In the genomic region with DNA sequence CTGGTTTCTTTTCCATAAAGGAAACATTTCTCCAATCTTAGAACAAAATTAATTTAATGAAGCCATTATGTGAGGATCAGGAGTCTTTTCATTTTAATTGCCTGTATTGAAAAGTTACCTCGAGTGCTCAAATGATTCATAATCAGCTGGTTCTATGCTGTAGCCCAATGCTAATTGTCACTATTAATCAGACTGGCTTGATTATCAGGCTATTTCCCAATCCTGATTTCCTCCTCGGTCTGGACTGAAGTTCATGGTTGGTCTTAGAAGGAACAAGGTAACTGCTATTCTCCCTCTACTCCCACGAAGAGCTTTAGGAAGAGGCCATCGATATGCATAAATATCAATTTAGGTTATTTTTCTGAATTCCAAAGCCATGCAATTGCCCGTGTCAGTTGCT, we compare ENCODE assay signal across 24 mouse cellular contexts.
DNase-seq lines count a peak whose midpoint lies in the region; ATAC-seq and TF ChIP-seq lines count a peak whose summit lies in the region.
"Had no signal": no experiment of that assay in that cellular context is flagged by ENCODE, and none has a peak within 500 bp of the region (broad histone marks: within the 10 kb centered on the region; RNA-seq: fewer than 3 reads in every experiment).

No protein-coding gene starts in this region.

- no peak for DNase-seq in forebrain, postnatal 0 days
- no peak for DNase-seq in heart, postnatal 4 days
- no peak for DNase-seq in hindbrain, postnatal 0 days (ENCODE audit: low spot score)
- DNase-seq in hindbrain, embryonic 14.5 days (ENCODE audit: low spot score) = no peak
- DNase-seq in adrenal gland, adult 8-10 months = no peak
- DNase-seq in T-cell, adult 2 months (ENCODE audit: low spot score) = no peak
- DNase-seq: cerebellum, adult 11-12 months; cerebellum, adult 9-11 months; gastrocnemius, postnatal 36 days; kidney, adult 18-20 months; right cerebral cortex, postnatal 25 days; thymus, adult 2 months; thymus, postnatal 36 days had no signal

- H3K27me3 ChIP-seq in forebrain, embryonic 12.5 days = no peaks in the 10 kb centered on the region
- H3K27me3 ChIP-seq in forebrain, postnatal 0 days (ENCODE audit: insufficient read depth, low read length) = no peaks in the 10 kb centered on the region
- no peaks in the 10 kb centered on the region for H3K27me3 ChIP-seq in heart, embryonic 13.5 days (replicated peaks)
- H3K27me3 ChIP-seq in hindbrain, postnatal 0 days (ENCODE audit: insufficient read depth, low read length) = no peaks in the 10 kb centered on the region
- H3K27me3 ChIP-seq in hindbrain, embryonic 14.5 days (ENCODE audit: control insufficient read depth, insufficient read depth, low read length) = no peaks in the 10 kb centered on the region
- H3K27me3 ChIP-seq: CH12.LX; embryonic facial prominence, embryonic 12.5 days; limb, embryonic 12.5 days; lung, embryonic 15.5 days; midbrain, embryonic 15.5 days had no signal

- peak; percentile 44; the same call in 1 of the 2 replicates for ATAC-seq in forebrain, embryonic 12.5 days (ENCODE audit: low FRiP score)
- no peak; the same call in 1 of the 2 replicates for ATAC-seq in forebrain, postnatal 0 days
- ATAC-seq in heart, embryonic 13.5 days (ENCODE audit: extremely low read depth, insufficient number of reproducible peaks, low FRiP score, low TSS enrichment) = no peak
- 0 out of 2 replicates have a peak, but pooled peaks have one; percentile 4 for ATAC-seq in hindbrain, postnatal 0 days
- no peak for ATAC-seq in hindbrain, embryonic 14.5 days (ENCODE audit: low FRiP score)
- ATAC-seq: midbrain, embryonic 15.5 days had no signal

- H3K36me3 ChIP-seq in forebrain, embryonic 12.5 days (replicated peaks) = no peaks in the 10 kb centered on the region
- no peaks in the 10 kb centered on the region for H3K36me3 ChIP-seq in forebrain, postnatal 0 days (ENCODE audit: insufficient read depth)
- H3K36me3 ChIP-seq in heart, embryonic 13.5 days = peaks cover 9% of the 10 kb centered on the region; the same call in 1 of the 2 replicates
- H3K36me3 ChIP-seq in hindbrain, postnatal 0 days (ENCODE audit: insufficient read depth, low read length) = no peaks in the 10 kb centered on the region
- no peaks in the 10 kb centered on the region for H3K36me3 ChIP-seq in hindbrain, embryonic 14.5 days (replicated peaks; ENCODE audit: control insufficient read depth, insufficient read depth)
- H3K36me3 ChIP-seq: embryonic facial prominence, embryonic 12.5 days; limb, embryonic 12.5 days; lung, embryonic 15.5 days; midbrain, embryonic 10.5 days; midbrain, embryonic 15.5 days had no signal

- H3K27ac ChIP-seq in forebrain, embryonic 12.5 days = no peak overlapping the region
- no peak overlapping the region for H3K27ac ChIP-seq in forebrain, postnatal 0 days (ENCODE audit: low read depth, low read length)
- peak overlapping the region; percentile 40; the same call in 1 of the 2 replicates for H3K27ac ChIP-seq in heart, embryonic 13.5 days (replicated peaks)
- H3K27ac ChIP-seq in hindbrain, postnatal 0 days = no peak overlapping the region
- H3K27ac ChIP-seq in hindbrain, embryonic 14.5 days = no peak overlapping the region
- H3K27ac ChIP-seq: embryonic facial prominence, embryonic 12.5 days; layer of hippocampus, adult 2 months; left cerebral cortex, adult 2 months; limb, embryonic 12.5 days; lung, embryonic 15.5 days; midbrain, embryonic 10.5 days; midbrain, embryonic 15.5 days had no signal

- 67% methylated on average over 5 of the region's 5 CpGs for WGBS in forebrain, embryonic 12.5 days
- 43% methylated on average over 5 of the region's 5 CpGs for WGBS in forebrain, postnatal 0 days
- WGBS in heart, embryonic 13.5 days = 56% methylated on average over 5 of the region's 5 CpGs
- 73% methylated on average over 5 of the region's 5 CpGs for WGBS in hindbrain, postnatal 0 days
- WGBS in hindbrain, embryonic 14.5 days = 79% methylated on average over 5 of the region's 5 CpGs

- no peak overlapping the region for H3K4me3 ChIP-seq in forebrain, embryonic 12.5 days (replicated peaks)
- H3K4me3 ChIP-seq in forebrain, postnatal 0 days (ENCODE audit: low read depth, low read length) = no peak overlapping the region
- H3K4me3 ChIP-seq in heart, embryonic 13.5 days = no peak overlapping the region
- no peak overlapping the region for H3K4me3 ChIP-seq in hindbrain, postnatal 0 days (ENCODE audit: low read length)
- H3K4me3 ChIP-seq in hindbrain, embryonic 14.5 days (replicated peaks; ENCODE audit: low read length) = no peak overlapping the region
- H3K4me3 ChIP-seq: embryonic facial prominence, embryonic 12.5 days; layer of hippocampus, adult 2 months; left cerebral cortex, adult 2 months; limb, embryonic 12.5 days; lung, embryonic 15.5 days; midbrain, embryonic 10.5 days; midbrain, embryonic 15.5 days had no signal

- no peak for TF ChIP-seq CTCF in forebrain, postnatal 0 days (IDR thresholded peaks at IDR 0.05; ENCODE audit: low read depth)
- TF ChIP-seq CTCF in hindbrain, postnatal 0 days (IDR thresholded peaks at IDR 0.05; ENCODE audit: low read depth) = no peak

- no peak overlapping the region for H3K9ac ChIP-seq in forebrain, embryonic 12.5 days
- H3K9ac ChIP-seq in forebrain, postnatal 0 days = no peak overlapping the region
- H3K9ac ChIP-seq in heart, embryonic 13.5 days = no peak overlapping the region
- H3K9ac ChIP-seq in hindbrain, postnatal 0 days (replicated peaks; ENCODE audit: low read length) = no peak overlapping the region
- no peak overlapping the region for H3K9ac ChIP-seq in hindbrain, embryonic 14.5 days
- H3K9ac ChIP-seq: embryonic facial prominence, embryonic 12.5 days; limb, embryonic 12.5 days; lung, embryonic 15.5 days; midbrain, embryonic 15.5 days had no signal

- no peak overlapping the region for H3K4me2 ChIP-seq in forebrain, embryonic 12.5 days
- H3K4me2 ChIP-seq in forebrain, postnatal 0 days (ENCODE audit: low read depth) = no peak overlapping the region
- H3K4me2 ChIP-seq in heart, embryonic 13.5 days = no peak overlapping the region
- H3K4me2 ChIP-seq in hindbrain, postnatal 0 days (ENCODE audit: low read depth, low read length) = no peak overlapping the region
- no peak overlapping the region for H3K4me2 ChIP-seq in hindbrain, embryonic 14.5 days (replicated peaks)
- H3K4me2 ChIP-seq: embryonic facial prominence, embryonic 12.5 days; limb, embryonic 12.5 days; liver, embryonic 11.5 days; lung, embryonic 15.5 days; midbrain, embryonic 15.5 days had no signal

- H3K4me1 ChIP-seq in forebrain, embryonic 12.5 days = peaks cover 2% of the 10 kb centered on the region; the same call in 1 of the 2 replicates
- 0 out of 2 replicates have a peak, but pooled peaks cover 3% of the 10 kb centered on the region for H3K4me1 ChIP-seq in forebrain, postnatal 0 days (ENCODE audit: insufficient read depth)
- H3K4me1 ChIP-seq in heart, embryonic 13.5 days = peaks cover 34% of the 10 kb centered on the region
- H3K4me1 ChIP-seq in hindbrain, postnatal 0 days (ENCODE audit: insufficient read depth, low read length) = no peaks in the 10 kb centered on the region
- no peaks in the 10 kb centered on the region for H3K4me1 ChIP-seq in hindbrain, embryonic 14.5 days (replicated peaks; ENCODE audit: control insufficient read depth, insufficient read depth, low read length)
- H3K4me1 ChIP-seq: lung, embryonic 15.5 days had no signal

- H3K9me3 ChIP-seq in forebrain, embryonic 12.5 days = no peaks in the 10 kb centered on the region
- no peaks in the 10 kb centered on the region for H3K9me3 ChIP-seq in forebrain, postnatal 0 days (ENCODE audit: low read length)
- H3K9me3 ChIP-seq in heart, embryonic 13.5 days = no peaks in the 10 kb centered on the region
- H3K9me3 ChIP-seq in hindbrain, postnatal 0 days (ENCODE audit: low read length) = no peaks in the 10 kb centered on the region
- no peaks in the 10 kb centered on the region for H3K9me3 ChIP-seq in hindbrain, embryonic 14.5 days (ENCODE audit: control insufficient read depth, low read length)
- H3K9me3 ChIP-seq: embryonic facial prominence, embryonic 12.5 days; limb, embryonic 12.5 days; lung, embryonic 15.5 days; midbrain, embryonic 10.5 days; midbrain, embryonic 15.5 days had no signal

Comparison
In these comparisons a context has a peak if more than half of its experiments do, and no peak if none do; other contexts are left out.
1. ATAC-seq: peak in forebrain, embryonic 12.5 days (single experiment) and hindbrain, postnatal 0 days (single experiment); none in forebrain, postnatal 0 days (single experiment), heart, embryonic 13.5 days (single experiment) and hindbrain, embryonic 14.5 days (single experiment).